Mouse (Mus musculus) gastrocnemius, postnatal 10 days (tissue): ENCODE measurements around the gene Dlg5. TPM values are rescaled to one million over a fixed set of nuclear protein-coding genes. Genes with fewer than 3 reads are reported as not detected.

Experiments
- DNase-seq: peaks from one replicate; pipeline ENCODE4 v3.0.0; 2021; ENCODE audit warnings: mixed read lengths
- total RNA-seq, 2 experiments: library from RNA; stranded (reverse); gene quantifications; 2 replicates each; pipeline ENCODE4 v1.2.3; 2021

The Dlg5 gene
- total RNA-seq, 2 experiments from 2014 or later = 11.7 to 19.0 TPM

GRCm38 (mm10) chr14:24234411-24234810 lies 11.3 kb downstream of the Dlg5 start:
- DNase-seq = no peak

- DNase-seq = peak; percentile 15
Measured at GRCm38 (mm10) chr14:24232641-24233633, 12.8 kb downstream of the Dlg5 start.

DNA sequence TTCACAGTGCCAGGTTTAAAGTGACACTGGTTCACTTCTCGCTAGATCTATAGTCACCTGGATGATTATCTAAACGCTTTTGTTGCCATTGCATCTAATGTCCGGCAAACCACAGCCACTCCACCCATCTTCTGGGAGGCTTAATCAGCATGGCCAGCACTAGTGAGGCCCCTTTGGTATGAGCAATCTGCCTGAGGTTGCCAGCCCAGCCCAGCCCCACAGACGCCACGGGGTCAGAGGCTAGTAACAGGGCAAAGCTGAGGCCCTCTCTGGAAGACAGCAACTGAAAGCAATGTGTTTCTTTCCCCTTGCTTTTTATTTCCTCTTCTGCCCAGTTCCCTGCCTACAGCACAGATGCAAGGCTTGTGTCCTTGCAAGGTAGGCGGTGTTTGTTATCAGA lies 17.2 kb downstream of the Dlg5 start:
- no peak for DNase-seq

GRCm38 (mm10) chr14:24227015-24227414 lies 18.7 kb downstream of the Dlg5 start:
- DNase-seq = no peak

- DNase-seq = peak; percentile 22
Measured at GRCm38 (mm10) chr14:24226344-24226743, 19.4 kb downstream of the Dlg5 start.

DNA sequence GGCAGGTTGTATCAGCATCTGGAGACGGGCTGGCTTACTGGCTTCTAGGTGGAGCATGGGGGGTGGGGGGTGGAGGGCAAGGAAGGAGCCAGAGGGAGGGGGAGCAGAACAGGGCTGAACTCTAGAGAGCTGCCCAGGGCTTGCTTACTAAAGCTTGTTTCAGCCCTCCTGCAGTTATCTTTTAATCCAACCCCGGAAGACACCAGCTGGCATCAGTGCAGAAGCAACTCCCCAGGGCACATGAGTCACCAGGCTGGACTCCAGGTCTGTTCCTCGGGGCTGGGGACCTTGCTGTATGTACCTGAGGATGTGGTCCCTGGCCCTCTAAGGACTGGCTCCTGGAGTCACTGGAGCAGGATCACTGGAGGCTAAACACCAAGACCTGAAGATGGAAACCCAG lies 23.0 kb downstream of the Dlg5 start:
- DNase-seq = no peak

- no peak for DNase-seq
Measured at GRCm38 (mm10) chr14:24222273-24222672, 23.4 kb downstream of the Dlg5 start.

DNA sequence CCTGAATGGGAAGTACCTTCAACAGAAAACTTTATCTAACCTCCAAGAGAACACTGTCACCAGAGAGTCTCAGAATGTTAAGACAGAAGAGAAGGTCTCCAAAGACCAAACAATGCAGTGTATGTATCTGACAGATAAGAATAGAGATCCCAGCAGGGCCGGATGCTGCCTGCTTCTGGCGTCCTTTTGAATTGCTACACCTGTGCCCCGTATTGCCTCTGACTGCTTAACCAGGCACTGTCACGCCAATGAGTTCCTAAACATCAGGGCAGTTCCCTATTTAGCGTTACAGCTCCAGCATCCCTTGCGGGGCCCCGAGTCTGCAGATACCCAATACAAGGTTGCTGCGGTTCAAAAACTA lies 28.4 kb downstream of the Dlg5 start:
- no peak for DNase-seq

DNA sequence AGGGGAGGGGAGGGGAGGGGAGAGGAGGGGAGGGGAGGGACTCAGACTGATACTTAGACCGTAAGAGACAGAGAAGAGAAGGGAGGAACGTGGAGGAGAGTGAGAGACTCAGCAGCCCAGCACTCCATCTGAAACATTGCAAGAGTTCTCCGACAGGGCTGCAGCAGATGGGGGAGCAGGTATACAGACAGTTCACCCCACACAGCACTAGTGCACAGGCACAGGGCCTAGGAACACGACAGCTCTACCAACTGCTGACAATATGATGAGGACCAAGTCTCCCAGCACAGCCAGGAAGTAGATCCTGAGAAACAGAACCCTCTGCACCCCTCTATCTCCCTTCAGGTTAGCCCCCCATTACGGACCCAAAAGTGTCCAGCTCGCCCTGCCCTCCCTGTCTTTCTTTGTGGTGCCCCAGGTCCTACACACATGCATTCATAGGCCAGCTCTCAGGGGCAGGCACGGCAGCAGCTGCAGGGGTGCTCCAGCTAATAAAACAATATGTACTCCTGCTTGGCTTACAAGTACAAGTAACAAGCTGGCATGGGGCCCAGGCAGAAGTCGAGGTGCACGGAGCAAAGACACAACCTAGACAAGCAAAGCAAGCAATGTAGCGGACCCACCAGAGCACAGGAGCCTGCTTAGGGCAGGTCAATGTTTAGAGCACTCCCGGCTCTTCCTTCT lies 28.9 kb downstream of the Dlg5 start:
- no peak for DNase-seq

DNA sequence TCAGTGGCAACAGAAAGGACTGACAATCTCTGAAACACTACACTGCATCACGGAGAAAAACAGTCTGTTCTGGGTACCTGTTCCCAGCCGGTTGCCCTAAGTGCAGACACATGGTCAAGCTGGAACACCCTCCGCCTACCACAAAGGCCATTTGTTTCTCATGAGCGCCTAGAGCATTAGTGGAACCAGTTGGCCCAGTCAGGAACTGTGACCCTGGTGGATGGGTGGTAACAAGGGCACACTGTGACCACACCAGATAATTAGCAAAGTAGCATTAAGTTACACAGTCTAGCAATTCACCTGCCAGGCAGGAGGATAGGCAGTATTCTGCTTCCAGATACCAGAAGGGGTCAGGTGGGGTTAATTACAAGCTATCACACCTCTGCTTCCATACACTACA lies 29.7 kb downstream of the Dlg5 start:
- DNase-seq = no peak

GRCm38 (mm10) chr14:24214436-24214835 lies 31.3 kb downstream of the Dlg5 start:
- DNase-seq = no peak

- no peak for DNase-seq
Measured at GRCm38 (mm10) chr14:24213336-24213735, 32.4 kb downstream of the Dlg5 start.

GRCm38 (mm10) chr14:24212861-24213260 lies 32.9 kb downstream of the Dlg5 start:
- no peak for DNase-seq

DNA sequence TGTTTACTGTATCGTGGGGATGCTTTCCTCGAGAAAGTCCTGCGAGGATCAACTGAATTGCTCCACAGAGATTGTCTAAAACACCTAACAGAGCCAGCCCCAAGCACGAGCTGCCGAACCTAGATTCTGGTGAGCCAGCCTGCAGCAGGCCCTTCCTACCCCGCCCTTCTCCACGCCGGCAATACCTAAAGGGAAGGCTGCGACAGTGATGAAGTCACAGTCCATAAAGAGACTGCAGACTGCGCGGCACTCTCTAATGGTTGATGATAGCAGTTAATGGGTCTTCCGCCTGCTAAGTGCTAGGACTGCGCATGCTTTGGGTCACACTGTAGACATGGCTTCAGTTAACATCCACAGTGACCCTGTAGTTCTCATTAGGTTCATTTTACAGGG lies 38.4 kb downstream of the Dlg5 start:
- DNase-seq = no peak

DNA sequence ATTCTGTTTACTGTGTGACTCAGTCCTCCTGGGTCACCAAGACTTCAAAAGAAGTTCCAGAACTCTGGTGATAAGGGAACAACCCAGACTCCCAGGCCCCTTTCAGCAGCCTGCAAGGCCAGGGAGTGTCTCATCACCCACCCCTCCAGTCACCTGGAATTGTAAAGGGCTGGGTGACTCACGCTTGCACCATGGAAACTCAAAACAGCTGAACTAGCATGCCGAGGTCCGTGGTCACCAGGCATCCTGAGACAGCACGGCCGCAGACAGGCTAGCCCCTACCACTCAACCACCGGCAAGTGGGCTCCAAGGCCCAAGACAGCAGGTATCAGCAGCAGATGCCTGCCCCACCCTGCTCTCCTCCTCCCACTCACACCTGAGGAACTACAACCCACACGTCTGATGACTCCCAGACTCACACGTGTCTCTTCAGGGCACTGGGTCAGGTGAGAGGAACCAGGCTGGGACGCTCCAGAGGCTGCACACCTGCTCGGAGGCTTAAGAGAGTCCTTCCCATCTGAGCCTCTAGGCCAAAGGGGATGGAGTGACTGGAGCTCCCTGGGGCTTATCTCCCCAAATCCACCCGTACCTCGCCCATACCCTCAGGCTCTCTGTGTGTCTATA lies 38.9 kb downstream of the Dlg5 start:
- no peak for DNase-seq

DNA sequence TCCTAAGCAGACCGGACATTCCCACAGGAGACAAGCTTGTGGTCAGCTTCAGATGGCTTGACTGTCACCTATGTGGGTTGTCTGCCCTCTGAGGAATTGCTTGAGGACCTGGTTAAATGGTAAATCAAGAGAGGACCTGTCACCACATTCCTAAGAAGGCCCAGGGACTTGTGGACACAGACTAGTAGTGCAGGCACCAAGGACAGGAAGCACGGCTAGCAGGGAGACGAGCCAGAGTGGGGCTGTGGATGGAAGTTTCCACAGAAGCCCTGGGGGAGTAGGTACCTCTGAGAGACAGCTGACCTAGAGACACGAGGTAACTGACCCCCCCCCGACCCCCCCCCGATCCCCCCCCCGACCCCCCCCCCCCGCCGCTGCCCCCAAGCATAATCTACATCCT lies 39.4 kb downstream of the Dlg5 start:
- no peak for DNase-seq

GRCm38 (mm10) chr14:24205281-24205871 lies 40.3 kb downstream of the Dlg5 start:
- DNase-seq = no peak

DNA sequence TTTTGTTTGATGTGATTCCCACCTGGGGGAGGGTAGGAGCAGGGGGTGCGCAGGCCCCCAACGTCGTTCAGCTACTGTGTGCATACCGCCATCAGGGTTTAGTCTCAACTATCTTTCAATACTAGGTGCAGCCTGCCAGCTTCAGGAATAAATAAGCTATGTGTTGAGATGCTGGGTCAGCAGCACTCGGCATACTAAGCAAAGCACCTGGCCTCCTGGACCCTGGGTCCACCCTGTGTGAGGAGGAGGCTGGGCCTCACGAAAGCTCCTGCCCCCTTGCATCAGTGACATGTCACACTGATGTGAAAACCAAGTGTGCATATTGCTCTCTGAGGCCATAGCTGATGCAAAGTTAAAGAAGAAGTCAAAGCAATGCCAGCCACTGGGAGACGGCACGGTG lies 42.5 kb downstream of the Dlg5 start:
- DNase-seq = no peak

GRCm38 (mm10) chr14:24200771-24201170 lies 44.9 kb downstream of the Dlg5 start:
- no peak for DNase-seq

DNA sequence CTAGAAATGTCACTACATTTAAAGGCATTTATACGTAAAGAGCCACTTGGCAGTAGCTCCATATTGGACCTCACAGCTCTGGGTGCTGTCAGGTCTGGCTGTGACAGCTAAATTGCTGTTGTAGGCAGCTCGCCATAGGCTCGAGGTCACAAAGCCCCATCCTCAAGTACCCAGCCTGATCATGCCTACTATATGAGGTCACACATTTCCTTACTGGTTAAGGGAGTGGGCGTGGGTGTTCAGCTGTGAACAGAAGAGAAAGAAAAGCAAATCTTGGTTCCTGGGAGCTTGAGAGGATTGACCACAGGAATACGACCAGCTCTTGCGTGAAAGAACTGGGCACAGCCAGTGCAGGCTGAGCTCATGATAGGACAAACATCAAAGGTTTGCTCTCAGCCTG lies 46.0 kb downstream of the Dlg5 start:
- DNase-seq = no peak

- no peak for DNase-seq
Measured at GRCm38 (mm10) chr14:24197865-24198264, 47.9 kb downstream of the Dlg5 start.

DNA sequence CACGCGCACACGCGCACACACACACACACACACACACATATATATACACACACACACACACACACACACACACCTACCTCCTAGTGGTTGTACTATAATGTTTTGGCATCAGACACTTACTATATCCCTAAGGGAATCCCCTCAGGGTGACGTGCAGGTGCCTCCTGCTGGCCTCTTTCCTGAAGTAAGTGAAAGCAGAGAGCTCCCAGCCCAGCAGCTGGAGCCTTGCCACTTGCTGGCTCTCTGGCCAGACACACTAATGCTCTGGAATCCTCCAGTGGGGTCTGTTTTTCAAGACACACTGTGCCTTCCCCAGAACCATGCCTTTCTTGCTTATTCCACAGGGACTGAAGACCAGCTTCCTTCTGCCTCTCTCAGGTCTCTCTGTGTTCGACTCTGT lies 48.8 kb downstream of the Dlg5 start:
- peak; percentile 73 for DNase-seq

DNA sequence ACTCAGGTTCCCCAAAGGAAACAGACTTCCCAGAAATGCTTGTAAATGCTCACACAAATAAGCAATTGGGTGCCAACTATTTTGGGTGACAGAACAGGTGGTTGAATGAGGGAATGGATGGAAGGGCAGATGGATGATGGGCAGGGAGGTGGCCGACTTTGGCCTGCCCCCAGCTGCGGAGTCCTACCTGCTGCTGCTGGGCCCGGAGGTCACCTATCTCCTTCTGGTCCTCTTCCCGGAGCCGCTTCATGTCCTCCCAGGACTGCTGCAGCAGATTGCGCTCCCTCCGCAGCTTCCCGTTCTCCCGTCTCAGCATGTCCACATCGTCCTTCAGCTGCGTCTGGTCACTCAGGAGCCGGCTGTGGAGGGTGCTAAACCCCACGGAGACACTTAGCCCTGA lies 55.6 kb downstream of the Dlg5 start:
- no peak for DNase-seq
